Mouse (Mus musculus) intestine, embryonic 15.5 days (tissue): ENCODE measurements around the gene 1190007I07Rik. TPM values are rescaled to one million over a fixed set of nuclear protein-coding genes. Genes with fewer than 3 reads are reported as not detected.
"Not testable (repeated sequence)": the region's sequence is repeated elsewhere in the genome, so short reads cannot be mapped to it uniquely, and the experiment has no call there.

Experiments
- ATAC-seq: fragments of 200-750 bp; cut with Nextera tagmentation; 2 replicates; pipeline ENCODE4 v1.8.0; 2017; ENCODE audit warnings: moderate TSS enrichment, moderate library complexity
- H3K27ac ChIP-seq: fragments of 300-500 bp; sonication (generic); 2 replicates; pipeline ENCODE4 v1.5.1; 2015; ENCODE audit warnings: mild to moderate bottlenecking, inconsistent platforms
- H3K27me3 ChIP-seq: fragments of 300-500 bp; sonication (generic); replicated peaks from 2 replicates; pipeline ENCODE4 v1.6.1; 2015; ENCODE audit warnings: inconsistent platforms
- H3K36me3 ChIP-seq: fragments of 300-500 bp; sonication (generic); 2 replicates; pipeline ENCODE4 v1.6.1; 2015; ENCODE audit warnings: inconsistent platforms
- H3K4me1 ChIP-seq: fragments of 300-500 bp; sonication (generic); replicated peaks from 2 replicates; pipeline ENCODE4 v1.6.1; 2015; ENCODE audit warnings: inconsistent platforms
- H3K4me2 ChIP-seq: fragments of 300-500 bp; sonication (generic); replicated peaks from 2 replicates; pipeline ENCODE4 v1.6.1; 2015; ENCODE audit warnings: mild to moderate bottlenecking, inconsistent platforms
- H3K4me3 ChIP-seq: fragments of 300-500 bp; sonication (generic); replicated peaks from 2 replicates; pipeline ENCODE4 v1.5.1; 2015; ENCODE audit warnings: inconsistent platforms
- H3K9ac ChIP-seq: fragments of 300-500 bp; sonication (generic); 2 replicates; pipeline ENCODE4 v1.6.1; 2015; ENCODE audit warnings: inconsistent platforms
- H3K9me3 ChIP-seq: fragments of 300-500 bp; sonication (generic); 2 replicates; pipeline ENCODE4 v1.6.1; 2016; ENCODE audit warnings: inconsistent platforms
- WGBS: fragments of 180-500 bp; shearing (Covaris S2); methylation state at CpG from one replicate; pipeline ENCODE4 v1.1.7; 2015; 5-methylcytosine and 5-hydroxymethylcytosine counted together
- polyA plus RNA-seq: library from polyadenylated mRNA; unstranded; fragments of >200 nt; fragmentation: Nextera tagmentation; extraction: Ambion mirVana; gene quantifications from 2 replicates; pipeline ENCODE4 v1.2.1, GENCODE M21; 2015

Gene 1190007I07Rik
- polyA plus RNA-seq, 1 experiment from 2014 or later, result 68.4 TPM

- H3K4me1 ChIP-seq, result no peaks in the 10 kb centered on the region
- peaks cover 44% of the 10 kb centered on the region for H3K36me3 ChIP-seq
- H3K27me3 ChIP-seq, result no peaks in the 10 kb centered on the region
- no peak overlapping the region for H3K4me3 ChIP-seq
- no peaks in the 10 kb centered on the region for H3K9me3 ChIP-seq
- H3K27ac ChIP-seq, result no peak overlapping the region
- peak; percentile 23; the same call in 1 of the 2 replicates for ATAC-seq
- H3K9ac ChIP-seq, result no peak overlapping the region
- WGBS, result 94% methylated on average over 8 of the region's 8 CpGs
- H3K4me2 ChIP-seq, result no peak overlapping the region
Observed at GRCm38 (mm10) chr10:82646083-82646482, 23.1 kb upstream of the 1190007I07Rik start.

GRCm38 (mm10) chr10:82641481-82641880 is 18.5 kb upstream of the 1190007I07Rik start:
- peaks cover 52% of the 10 kb centered on the region for H3K36me3 ChIP-seq
- no peaks in the 10 kb centered on the region for H3K27me3 ChIP-seq
- no peak for ATAC-seq
- no peak overlapping the region for H3K4me2 ChIP-seq
- WGBS, result 92% methylated on average over 9 of the region's 9 CpGs
- no peaks in the 10 kb centered on the region for H3K4me1 ChIP-seq
- no peak overlapping the region for H3K4me3 ChIP-seq
- no peaks in the 10 kb centered on the region for H3K9me3 ChIP-seq
- no peak overlapping the region for H3K9ac ChIP-seq
- no peak overlapping the region for H3K27ac ChIP-seq

GRCm38 (mm10) chr10:82639032-82639698 is 16.1 kb upstream of the 1190007I07Rik start:
- peaks cover 38% of the 10 kb centered on the region for H3K36me3 ChIP-seq
- H3K27ac ChIP-seq, result no peak overlapping the region
- ATAC-seq, result no peak
- no peak overlapping the region for H3K9ac ChIP-seq
- H3K9me3 ChIP-seq, result no peaks in the 10 kb centered on the region
- no peak overlapping the region for H3K4me2 ChIP-seq
- H3K4me3 ChIP-seq, result no peak overlapping the region
- H3K4me1 ChIP-seq, result no peaks in the 10 kb centered on the region
- 89% methylated on average over 8 of the region's 8 CpGs for WGBS
- H3K27me3 ChIP-seq, result no peaks in the 10 kb centered on the region

- no peak overlapping the region for H3K27ac ChIP-seq
- H3K9ac ChIP-seq, result no peak overlapping the region
- H3K4me3 ChIP-seq, result no peak overlapping the region
- no peaks in the 10 kb centered on the region; the same call in 1 of the 2 replicates for H3K9me3 ChIP-seq
- no peak for ATAC-seq
- 97% methylated on average over 3 of the region's 3 CpGs for WGBS
- peaks cover 28% of the 10 kb centered on the region for H3K36me3 ChIP-seq
- no peaks in the 10 kb centered on the region for H3K27me3 ChIP-seq
- no peak overlapping the region for H3K4me2 ChIP-seq
- peaks cover 4% of the 10 kb centered on the region for H3K4me1 ChIP-seq
Observed at GRCm38 (mm10) chr10:82636321-82636720, 13.3 kb upstream of the 1190007I07Rik start.

GRCm38 (mm10) chr10:82634348-82634747 is 11.3 kb upstream of the 1190007I07Rik start:
- no peaks in the 10 kb centered on the region for H3K27me3 ChIP-seq
- H3K27ac ChIP-seq, result no peak overlapping the region
- peaks cover 12% of the 10 kb centered on the region for H3K36me3 ChIP-seq
- no peak for ATAC-seq
- no peaks in the 10 kb centered on the region; the same call in 1 of the 2 replicates for H3K9me3 ChIP-seq
- H3K4me1 ChIP-seq, result peaks cover 13% of the 10 kb centered on the region
- WGBS, result 99% methylated on average over 7 of the region's 7 CpGs
- H3K4me3 ChIP-seq, result no peak overlapping the region
- H3K4me2 ChIP-seq, result no peak overlapping the region
- H3K9ac ChIP-seq, result no peak overlapping the region

- Histone ChIP-seq H3K4me2 (no peak overlapping the region), H3K9ac (no peak overlapping the region), H3K4me3 (no peak overlapping the region), H3K27me3 (no peaks in the 10 kb centered on the region), H3K36me3 (peaks cover 6% of the 10 kb centered on the region; the same call in 1 of the 2 replicates), H3K4me1 (peaks cover 13% of the 10 kb centered on the region), H3K27ac (no peak overlapping the region), H3K9me3 (no peaks in the 10 kb centered on the region; the same call in 1 of the 2 replicates)
- WGBS, result 97% methylated on average over 12 of the region's 12 CpGs
- no peak for ATAC-seq
Observed at GRCm38 (mm10) chr10:82632496-82633280, 9.7 kb upstream of the 1190007I07Rik start.

GRCm38 (mm10) chr10:82631133-82631532 is 8.1 kb upstream of the 1190007I07Rik start:
- Histone ChIP-seq H3K4me1 (peaks cover 13% of the 10 kb centered on the region), H3K9me3 (no peaks in the 10 kb centered on the region; the same call in 1 of the 2 replicates), H3K4me2 (peak overlapping the region; percentile 77), H3K27ac (no peak overlapping the region), H3K9ac (no peak overlapping the region), H3K4me3 (peak overlapping the region; percentile 74; the same call in 1 of the 2 replicates), H3K36me3 (peaks cover 6% of the 10 kb centered on the region; the same call in 1 of the 2 replicates), H3K27me3 (no peaks in the 10 kb centered on the region)
- no peak for ATAC-seq
- WGBS, result 87% methylated on average over 7 of the region's 7 CpGs

GRCm38 (mm10) chr10:82630497-82630896 is 7.5 kb upstream of the 1190007I07Rik start:
- no peaks in the 10 kb centered on the region; the same call in 1 of the 2 replicates for H3K9me3 ChIP-seq
- H3K4me1 ChIP-seq, result peaks cover 13% of the 10 kb centered on the region
- 19% methylated on average over 7 of the region's 7 CpGs for WGBS
- H3K4me2 ChIP-seq, result peak overlapping the region; percentile 77
- H3K36me3 ChIP-seq, result peaks cover 6% of the 10 kb centered on the region; the same call in 1 of the 2 replicates
- no peaks in the 10 kb centered on the region for H3K27me3 ChIP-seq
- ATAC-seq, result no peak
- H3K27ac ChIP-seq, result peak overlapping the region; percentile 84; the same call in 1 of the 2 replicates
- H3K4me3 ChIP-seq, result peak overlapping the region; percentile 74
- H3K9ac ChIP-seq, result peak overlapping the region; percentile 91

- under 1% methylated on average over 64 of the region's 78 CpGs for WGBS
- ATAC-seq, result peak; percentile 99
Observed at GRCm38 (mm10) chr10:82629586-82630255, 6.7 kb upstream of the 1190007I07Rik start, which contains the start of gene Tdg. Tdg (plus strand) TSS chr10:82629828.

GRCm38 (mm10) chr10:82629111-82629585 is 6.1 kb upstream of the 1190007I07Rik start:
- ATAC-seq, result peak; percentile 30
- H3K27me3 ChIP-seq, result no peaks in the 10 kb centered on the region
- 5% methylated on average over 11 of the region's 11 CpGs for WGBS
- no peaks in the 10 kb centered on the region; the same call in 1 of the 2 replicates for H3K9me3 ChIP-seq
- H3K9ac ChIP-seq, result peak overlapping the region; percentile 91
- peak overlapping the region; percentile 74 for H3K4me3 ChIP-seq
- H3K4me2 ChIP-seq, result peak overlapping the region; percentile 76
- peaks cover 13% of the 10 kb centered on the region for H3K4me1 ChIP-seq
- H3K36me3 ChIP-seq, result peaks cover 6% of the 10 kb centered on the region; the same call in 1 of the 2 replicates
- peak overlapping the region; percentile 79 for H3K27ac ChIP-seq

More at GRCm38 (mm10) chr10:82629586-82630255, 6.7 kb upstream of the 1190007I07Rik start, which contains the start of gene Tdg:
- not testable (repeated sequence) for H3K27me3 ChIP-seq, H3K36me3 ChIP-seq, H3K9me3 ChIP-seq
- peak within 1 kb of the TSS; percentile 84 for H3K27ac ChIP-seq
- peaks cover 13% of the 10 kb centered on the region for H3K4me1 ChIP-seq
- peak within 1 kb of the TSS; percentile 91 for H3K9ac ChIP-seq
- H3K4me3 ChIP-seq, result peak within 1 kb of the TSS; percentile 74
- H3K4me2 ChIP-seq, result peak within 1 kb of the TSS; percentile 77

- not testable (repeated sequence) for H3K36me3 ChIP-seq, H3K27me3 ChIP-seq, H3K4me1 ChIP-seq, H3K9me3 ChIP-seq
- peak overlapping the region; percentile 76 for H3K9ac ChIP-seq
- H3K27ac ChIP-seq, result peak overlapping the region; percentile 87
- peak overlapping the region; percentile 80 for H3K4me3 ChIP-seq
- peak; percentile 55 for ATAC-seq
- H3K4me2 ChIP-seq, result peak overlapping the region; percentile 59
- 3% methylated on average over 2 of the region's 2 CpGs for WGBS
Observed at GRCm38 (mm10) chr10:82623553-82623932, 515 bp upstream of the 1190007I07Rik start.

GRCm38 (mm10) chr10:82622235-82622634 is 793 bp downstream of the 1190007I07Rik start:
- WGBS, result 26% methylated on average over 9 of the region's 9 CpGs

More at GRCm38 (mm10) chr10:82622235-82622634, 793 bp downstream of the 1190007I07Rik start:
- no peak for ATAC-seq
- H3K4me3 ChIP-seq, result peak overlapping the region; percentile 80
- no peaks in the 10 kb centered on the region for H3K9me3 ChIP-seq
- H3K9ac ChIP-seq, result peak overlapping the region; percentile 76
- peak overlapping the region; percentile 59 for H3K4me2 ChIP-seq
- no peaks in the 10 kb centered on the region for H3K36me3 ChIP-seq
- no peak overlapping the region for H3K27ac ChIP-seq
- H3K27me3 ChIP-seq, result no peaks in the 10 kb centered on the region
- no peaks in the 10 kb centered on the region for H3K4me1 ChIP-seq
